Mouse (Mus musculus) limb, embryonic 14.5 days (tissue): ENCODE measurements around the gene Olfr1042. TPM values are rescaled to one million over a fixed set of nuclear protein-coding genes. Genes with fewer than 3 reads are reported as not detected.
"Not testable (repeated sequence)": the region's sequence is repeated elsewhere in the genome, so short reads cannot be mapped to it uniquely, and the experiment has no call there.

Experiments used
- ATAC-seq: fragments of 200-750 bp; cut with Nextera tagmentation; 2 replicates; pipeline ENCODE4 v1.8.0; 2017; ENCODE audit warnings: low read depth, moderate number of reproducible peaks, moderate TSS enrichment; ENCODE audit not compliant: low FRiP score
- DNase-seq: peaks from one replicate; pipeline ENCODE4 v3.0.0-alpha.2; 2015; ENCODE audit warnings: low spot score
- H3K27ac ChIP-seq: fragments of 300-500 bp; sonication (generic); replicated peaks from 2 replicates; pipeline ENCODE4 v1.5.1; 2014; ENCODE audit warnings: low read depth, mild to moderate bottlenecking, low read length, moderate library complexity, mixed read lengths
- H3K27me3 ChIP-seq: fragments of 300-500 bp; sonication (generic); 2 replicates; pipeline ENCODE4 v1.6.1; 2014; ENCODE audit warnings: low read length, mixed read lengths; ENCODE audit not compliant: control insufficient read depth, insufficient read depth
- H3K36me3 ChIP-seq: fragments of 300-500 bp; sonication (generic); 2 replicates; pipeline ENCODE4 v1.6.1; 2014; ENCODE audit warnings: mild to moderate bottlenecking, low read length, moderate library complexity, mixed read lengths; ENCODE audit not compliant: control insufficient read depth, insufficient read depth
- H3K4me1 ChIP-seq: fragments of 300-500 bp; sonication (generic); 2 replicates; pipeline ENCODE4 v1.6.1; 2014; ENCODE audit warnings: antibody characterized with exemption, low read length, mixed read lengths; ENCODE audit not compliant: control insufficient read depth, insufficient read depth
- H3K4me2 ChIP-seq: fragments of 300-500 bp; sonication (generic); replicated peaks from 2 replicates; pipeline ENCODE4 v1.6.1; 2014; ENCODE audit warnings: low read depth, mild to moderate bottlenecking, low read length, moderate library complexity; ENCODE audit not compliant: severe bottlenecking
- H3K4me3 ChIP-seq: fragments of 300-500 bp; sonication (generic); replicated peaks from 2 replicates; pipeline ENCODE4 v1.5.1; 2014; ENCODE audit warnings: low read length
- H3K9ac ChIP-seq: fragments of 300-500 bp; sonication (generic); 2 replicates; pipeline ENCODE4 v1.6.1; 2014; ENCODE audit warnings: mild to moderate bottlenecking, low read depth, low read length, moderate library complexity; ENCODE audit not compliant: severe bottlenecking
- H3K9me3 ChIP-seq: fragments of 300-500 bp; sonication (generic); 2 replicates; pipeline ENCODE4 v1.6.1; 2016; ENCODE audit warnings: low read length; ENCODE audit not compliant: control insufficient read depth
- POLR2A ChIP-seq: fragments of 200-500 bp; IDR thresholded peaks from 2 replicates; pipeline ENCODE4 v1.8.0; 2012; ENCODE audit warnings: inconsistent platforms, mild to moderate bottlenecking, moderate library complexity, borderline replicate concordance; ENCODE audit not compliant: insufficient read depth, insufficient read length; ENCODE audit errors: extremely low read depth
- WGBS: fragments of 180-500 bp; shearing (Covaris S2); extraction: QIAGEN DNeasy Blood & Tissue Kit; methylation state at CpG from one replicate; pipeline ENCODE4 v1.1.7; 2014; 5-methylcytosine and 5-hydroxymethylcytosine counted together
- polyA plus RNA-seq, 2 experiments: library from polyadenylated mRNA; depleted of rRNA in 1 of 2; stranded (reverse) in 1 of 2; unstranded in 1 of 2; fragments of >200 nt; fragmentation: Nextera tagmentation in 1 of 2; extraction: Ambion mirVana in 1 of 2; gene quantifications; 2 replicates each; pipeline versions ENCODE4 v1.2.1 to v1.2.3; 2012 to 2014

Gene Olfr1042
- polyA plus RNA-seq (2012; rRNA removed) (not detected in 2 replicates), polyA plus RNA-seq (2014; fragmentation: Nextera tagmentation; extraction: Ambion mirVana) (not detected in 2 replicates)

- WGBS = 80% methylated on average over 2 of the region's 2 CpGs
- Histone ChIP-seq H3K4me3 (no peak within 1 kb of the TSS), H3K4me1 (no peaks in the 10 kb centered on the region), H3K36me3 (no peaks in the 10 kb centered on the region), H3K4me2 (no peak within 1 kb of the TSS), H3K27ac (no peak within 1 kb of the TSS), H3K27me3 (no peaks in the 10 kb centered on the region), H3K9me3 (no peaks in the 10 kb centered on the region), H3K9ac (no peak within 1 kb of the TSS)
- DNase-seq (no peak), ATAC-seq (no peak)
- TF ChIP-seq POLR2A = no peak
Measured at GRCm38 (mm10) chr2:86161738-86162137, at the start of gene Olfr1042. Gene Olfr1042, minus strand, starts transcription at chr2:86161838.

DNA sequence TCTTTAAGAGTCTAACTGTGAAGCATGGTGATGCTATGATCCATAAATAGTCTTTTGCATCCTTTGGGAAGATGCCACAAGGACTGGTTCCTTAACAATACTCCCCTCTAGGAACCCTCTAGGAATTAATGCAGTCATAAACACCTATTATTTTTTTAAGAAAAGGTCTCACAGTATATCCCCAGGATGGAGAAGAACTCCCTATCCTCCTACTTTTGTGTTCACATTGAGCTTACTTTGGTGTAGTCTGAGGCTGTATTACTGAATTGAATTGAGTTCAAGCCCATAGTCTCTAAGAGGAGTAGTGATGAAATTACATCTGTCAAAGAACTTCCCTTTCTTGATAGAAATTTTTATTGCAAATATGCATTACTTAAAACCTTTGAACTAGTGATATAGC lies 41.3 kb upstream of the Olfr1042 start, which contains the start of gene Olfr1045:
Gene Olfr1045, minus strand, starts transcription at position 101 of the 400 bp plus-strand sequence.
- no peak for ATAC-seq
- Histone ChIP-seq H3K27ac (no peak within 1 kb of the TSS), H3K9ac (no peak within 1 kb of the TSS), H3K4me1 (no peaks in the 10 kb centered on the region), H3K27me3 (no peaks in the 10 kb centered on the region), H3K36me3 (no peaks in the 10 kb centered on the region), H3K9me3 (no peaks in the 10 kb centered on the region), H3K4me3 (no peak within 1 kb of the TSS), H3K4me2 (no peak within 1 kb of the TSS)
- DNase-seq = no peak
- no peak for TF ChIP-seq POLR2A

DNA sequence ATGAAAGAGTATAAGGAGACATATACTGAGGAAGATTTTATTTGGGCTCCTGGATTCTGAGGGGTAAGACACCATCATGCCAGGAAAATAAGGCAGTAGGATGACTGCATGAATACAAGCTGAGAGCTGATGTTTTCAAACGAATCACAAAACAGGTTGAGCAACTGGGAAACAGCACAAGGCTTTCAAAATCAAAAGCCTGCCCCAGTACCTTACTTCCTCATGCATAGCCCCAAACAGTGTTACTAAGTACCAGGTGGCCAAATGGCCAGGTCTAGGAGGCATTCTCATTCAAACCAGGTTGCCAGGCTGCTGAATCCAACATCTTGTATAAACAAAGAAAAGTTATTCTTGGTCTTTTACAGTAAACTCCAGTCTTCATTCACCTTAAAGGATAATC lies 34.2 kb upstream of the Olfr1042 start:
- 26% methylated on average over 1 of the region's 1 CpGs for WGBS
- H3K9me3 ChIP-seq = no peaks in the 10 kb centered on the region
- H3K4me3 ChIP-seq = no peak overlapping the region
- H3K9ac ChIP-seq = no peak overlapping the region
- no peak for ATAC-seq
- no peaks in the 10 kb centered on the region for H3K27me3 ChIP-seq
- TF ChIP-seq POLR2A = no peak
- H3K36me3 ChIP-seq = no peaks in the 10 kb centered on the region
- no peak for DNase-seq
- H3K4me1 ChIP-seq = no peaks in the 10 kb centered on the region
- H3K4me2 ChIP-seq = no peak overlapping the region
- H3K27ac ChIP-seq = no peak overlapping the region

GRCm38 (mm10) chr2:86185583-86185982 lies 23.9 kb upstream of the Olfr1042 start, which contains the start of gene Olfr52:
Gene Olfr52, minus strand, starts transcription at chr2:86185683.
- H3K36me3 ChIP-seq = no peaks in the 10 kb centered on the region
- no peak for TF ChIP-seq POLR2A
- H3K27me3 ChIP-seq = no peaks in the 10 kb centered on the region
- ATAC-seq (no peak), DNase-seq (no peak)
- H3K27ac ChIP-seq = no peak within 1 kb of the TSS
- H3K9ac ChIP-seq = no peak within 1 kb of the TSS
- H3K4me1 ChIP-seq = no peaks in the 10 kb centered on the region
- H3K4me3 ChIP-seq = no peak within 1 kb of the TSS
- no peak within 1 kb of the TSS for H3K4me2 ChIP-seq
- H3K9me3 ChIP-seq = no peaks in the 10 kb centered on the region

DNA sequence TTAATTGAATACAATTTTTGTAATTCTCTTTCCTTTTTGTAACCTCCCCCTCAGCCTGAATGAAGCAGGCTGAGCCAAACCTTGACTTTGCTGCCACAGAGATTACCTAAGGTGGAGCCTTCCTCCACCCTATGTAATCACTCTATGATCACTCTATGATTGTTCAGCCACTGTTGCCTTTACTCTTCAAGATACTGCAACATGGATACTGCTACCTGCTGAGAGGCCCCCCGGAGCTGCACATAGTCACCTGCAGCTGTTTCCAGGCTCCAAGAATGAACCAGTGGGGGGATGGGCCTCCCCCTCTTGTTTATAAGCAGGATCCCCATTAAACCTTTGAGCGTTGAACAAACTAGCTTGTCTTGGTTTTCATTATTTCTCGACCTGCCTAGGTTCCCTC lies 18.3 kb upstream of the Olfr1042 start:
- Histone ChIP-seq H3K9ac (no peak overlapping the region), H3K4me2 (no peak overlapping the region), H3K9me3 (no peaks in the 10 kb centered on the region), H3K36me3 (no peaks in the 10 kb centered on the region), H3K27ac (no peak overlapping the region), H3K4me1 (no peaks in the 10 kb centered on the region), H3K27me3 (no peaks in the 10 kb centered on the region), H3K4me3 (no peak overlapping the region)
- DNase-seq = no peak
- no peak for ATAC-seq
- TF ChIP-seq POLR2A = no peak
- 69% methylated on average over 3 of the region's 3 CpGs for WGBS

GRCm38 (mm10) chr2:86177720-86178119 lies 16.1 kb upstream of the Olfr1042 start, which contains the start of gene Olfr1044:
Gene Olfr1044, minus strand, starts transcription at chr2:86177820.
- Histone ChIP-seq H3K27me3 (no peaks in the 10 kb centered on the region), H3K27ac (no peak within 1 kb of the TSS), H3K36me3 (no peaks in the 10 kb centered on the region), H3K4me1 (no peaks in the 10 kb centered on the region), H3K9me3 (no peaks in the 10 kb centered on the region), H3K4me2 (no peak within 1 kb of the TSS), H3K4me3 (no peak within 1 kb of the TSS), H3K9ac (no peak within 1 kb of the TSS)
- DNase-seq = no peak
- no peak for ATAC-seq
- TF ChIP-seq POLR2A = no peak

- WGBS = 86% methylated on average over 7 of the region's 7 CpGs
Measured at GRCm38 (mm10) chr2:86175422-86175821, 13.8 kb upstream of the Olfr1042 start.

More at GRCm38 (mm10) chr2:86175422-86175821, 13.8 kb upstream of the Olfr1042 start:
- not testable (repeated sequence) for H3K27me3 ChIP-seq, ATAC-seq, H3K9me3 ChIP-seq, H3K27ac ChIP-seq, H3K36me3 ChIP-seq, H3K4me3 ChIP-seq, H3K9ac ChIP-seq, H3K4me1 ChIP-seq, DNase-seq, H3K4me2 ChIP-seq
